Mouse (Mus musculus): ENCODE measurements around the gene Fhl5. TPM values are rescaled to one million over a fixed set of nuclear protein-coding genes. Genes with fewer than 3 reads are reported as not detected.
"Not testable (repeated sequence)": the region's sequence is repeated elsewhere in the genome, so short reads cannot be mapped to it uniquely, and the experiment has no call there.

Fhl5 gene
- under 1 TPM in 1 of 4 experiments, not detected in 3; 0.46 TPM for total RNA-seq (2022)

DNA sequence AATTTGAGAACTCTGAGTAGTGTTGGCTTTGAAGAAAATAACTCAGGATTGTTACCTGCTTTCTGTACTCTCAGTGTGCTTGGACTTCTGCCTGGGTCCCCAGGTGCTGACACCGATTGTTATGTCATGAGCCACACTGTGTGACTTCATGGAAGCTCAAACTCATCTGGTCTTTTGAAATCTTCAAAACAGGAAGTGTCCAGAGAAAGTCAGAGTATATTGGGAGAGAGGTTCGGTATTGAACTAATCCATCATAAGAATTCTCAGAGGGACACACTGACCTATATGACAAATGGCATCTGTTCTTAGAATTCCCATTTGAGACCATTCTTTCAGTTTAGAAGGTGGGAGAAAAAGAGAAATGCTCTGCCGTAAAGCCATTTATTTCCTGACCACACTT is at the start of gene Fhl5:
Gene Fhl5, minus strand, starts transcription at position 101 of the 400 bp plus-strand sequence.
- no peak for DNase-seq (ENCODE audit: low spot score in 2 of 2)

DNA sequence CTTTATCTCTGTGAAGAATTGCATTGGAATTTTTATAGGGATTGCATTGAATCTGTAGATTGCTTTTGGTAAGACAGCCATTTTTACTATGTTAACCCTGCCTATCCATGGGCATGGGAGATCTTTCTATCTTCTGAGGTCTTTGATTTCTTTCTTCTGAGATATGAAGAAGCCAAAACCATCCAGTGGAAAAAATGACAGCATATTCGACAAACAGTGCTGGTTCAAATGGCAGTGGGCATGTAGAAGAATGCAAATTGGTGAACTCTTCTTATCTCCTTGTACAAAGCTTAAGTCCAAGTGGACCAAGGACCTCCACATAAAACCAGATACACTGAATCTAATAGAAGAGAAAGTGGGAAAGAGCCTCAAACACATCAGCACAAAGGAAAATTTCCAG is 42.3 kb upstream of the Fhl5 start:
- DNase-seq (ENCODE audit: low spot score in 2 of 2), result not testable (repeated sequence)

DNA sequence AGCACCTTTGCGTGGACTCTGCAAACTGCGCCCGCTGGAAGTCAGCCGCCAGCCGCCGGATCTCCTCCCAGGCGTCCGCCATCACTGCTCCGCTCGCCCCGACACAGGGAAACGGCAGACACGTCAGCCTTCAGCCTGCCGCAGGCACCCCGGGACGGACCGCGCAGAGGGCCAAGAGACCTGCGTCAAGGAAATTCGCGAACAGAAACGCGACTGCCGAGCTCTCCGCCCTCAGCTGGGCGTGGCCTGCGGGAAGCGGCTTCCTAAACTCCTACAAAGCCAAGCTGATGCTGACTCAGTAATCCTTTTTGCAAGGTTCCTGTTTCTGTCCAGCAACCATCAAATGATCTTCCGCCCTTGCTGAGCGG is 39.0 kb upstream of the Fhl5 start, which contains the start of gene Ufl1:
Gene Ufl1, minus strand, starts transcription at position 151 of the 368 bp plus-strand sequence.
- DNase-seq (ENCODE audit: low spot score in 2 of 2), result peak; percentile 94 to 98

DNA sequence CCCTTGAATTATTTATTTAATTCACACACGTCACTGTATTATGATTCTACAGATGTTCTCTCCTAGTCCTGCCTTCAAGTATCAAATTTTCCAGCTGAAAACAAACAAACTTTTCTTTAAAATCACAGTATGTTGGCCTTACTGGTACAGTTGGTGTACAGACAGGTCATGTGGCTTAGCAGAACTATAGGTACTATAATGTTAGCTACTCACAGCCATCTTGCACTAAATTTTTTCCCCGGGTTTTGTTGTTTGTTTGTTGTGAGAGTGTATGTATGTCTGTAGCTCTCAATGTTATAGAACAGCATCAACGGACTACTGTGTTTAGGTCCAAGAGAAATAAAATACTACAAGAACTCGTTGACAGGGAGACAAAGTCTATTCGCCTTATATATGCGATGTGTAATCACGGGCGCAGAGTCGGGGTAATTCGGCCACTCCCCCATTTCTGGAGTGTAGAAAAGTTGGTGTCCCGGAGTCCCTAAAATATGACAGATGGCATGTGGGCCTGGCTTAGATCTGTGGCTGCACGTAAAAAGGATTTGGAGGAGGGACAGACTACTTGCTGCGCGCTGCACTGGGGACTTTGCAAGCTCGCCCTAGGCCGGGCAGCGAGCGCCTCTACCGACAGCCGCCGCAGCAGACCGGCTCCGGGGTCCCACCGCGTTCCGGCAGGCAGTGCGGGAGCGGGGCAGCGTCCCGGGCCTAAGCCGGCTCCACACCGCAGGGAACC is 38.4 kb upstream of the Fhl5 start:
- no peak for DNase-seq (ENCODE audit: low spot score in 2 of 2)

DNA sequence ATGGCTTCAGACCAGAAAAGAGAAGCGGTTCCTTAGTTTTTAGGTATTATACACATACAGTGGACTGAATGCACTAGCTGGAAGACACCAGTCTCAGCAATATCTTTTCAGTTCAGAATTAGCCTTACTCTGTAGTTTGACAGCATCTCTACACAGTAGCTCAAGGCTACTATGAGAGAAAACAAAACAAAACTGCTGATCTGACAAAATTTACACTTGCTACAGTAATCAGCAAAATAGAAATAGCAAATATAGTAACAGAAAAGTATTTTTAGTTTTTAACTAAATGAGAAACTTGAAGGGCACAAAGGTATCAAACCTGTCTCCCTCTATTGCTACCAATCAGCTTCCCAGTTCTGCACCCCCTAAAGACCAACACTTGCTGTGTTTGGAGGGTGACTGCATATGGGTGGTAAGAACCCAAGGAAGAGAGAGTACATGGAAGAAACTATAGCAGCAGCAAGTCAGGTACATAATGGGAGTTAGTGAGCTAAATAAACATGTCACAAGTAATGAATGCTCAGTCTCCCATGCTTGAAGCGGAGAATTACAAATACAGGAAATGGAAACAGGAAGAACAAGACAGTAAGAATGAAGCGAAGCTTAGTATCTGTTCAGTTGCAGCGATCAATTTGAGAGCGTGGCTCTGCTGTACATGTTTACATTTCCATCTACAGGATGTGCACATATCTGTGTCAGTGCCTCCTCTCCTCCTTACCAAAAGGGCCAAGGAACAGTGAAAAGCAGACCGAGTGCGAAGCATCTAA is 30.4 kb upstream of the Fhl5 start:
- no peak for DNase-seq (ENCODE audit: low spot score in 2 of 2)

DNA sequence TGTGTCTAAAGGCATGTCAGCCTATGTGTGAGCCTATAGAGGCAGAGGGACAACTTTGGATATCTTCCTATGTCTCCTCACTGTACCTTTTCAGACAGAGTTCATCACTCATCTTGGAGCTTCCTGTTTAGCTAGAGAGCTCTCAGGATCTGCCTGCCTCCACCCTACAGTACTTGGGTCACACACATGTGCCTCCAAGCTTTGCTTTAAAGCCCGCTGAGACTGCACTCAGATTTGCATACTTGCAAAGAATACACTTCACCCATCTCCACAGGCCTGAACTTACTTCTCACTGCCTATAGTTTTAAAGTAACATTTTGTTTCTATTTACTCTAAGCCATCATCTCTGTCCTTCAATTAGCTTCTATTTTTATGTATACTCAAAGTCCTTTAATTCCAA is 29.2 kb upstream of the Fhl5 start:
- DNase-seq (ENCODE audit: low spot score in 2 of 2), result no peak

DNA sequence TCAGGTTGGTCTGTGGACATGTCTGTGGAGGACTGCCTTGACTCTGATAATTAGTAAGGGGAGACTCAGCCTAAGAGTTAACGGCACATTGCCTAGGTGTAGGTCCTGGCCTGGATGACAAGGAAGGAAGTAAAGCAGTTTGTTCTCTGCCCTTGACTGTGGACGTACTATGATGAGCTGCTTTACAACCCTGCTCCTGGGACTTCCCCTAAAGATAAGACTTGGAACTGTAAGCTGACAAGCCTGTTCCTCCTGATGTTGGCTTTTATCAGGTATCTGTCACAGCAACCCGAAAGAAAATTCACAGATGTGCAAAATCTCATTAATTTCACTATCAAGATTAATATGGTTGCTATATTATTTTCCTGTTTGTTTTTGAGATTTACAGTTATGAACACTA is 24.5 kb upstream of the Fhl5 start:
- DNase-seq (ENCODE audit: low spot score in 2 of 2), result no peak

DNA sequence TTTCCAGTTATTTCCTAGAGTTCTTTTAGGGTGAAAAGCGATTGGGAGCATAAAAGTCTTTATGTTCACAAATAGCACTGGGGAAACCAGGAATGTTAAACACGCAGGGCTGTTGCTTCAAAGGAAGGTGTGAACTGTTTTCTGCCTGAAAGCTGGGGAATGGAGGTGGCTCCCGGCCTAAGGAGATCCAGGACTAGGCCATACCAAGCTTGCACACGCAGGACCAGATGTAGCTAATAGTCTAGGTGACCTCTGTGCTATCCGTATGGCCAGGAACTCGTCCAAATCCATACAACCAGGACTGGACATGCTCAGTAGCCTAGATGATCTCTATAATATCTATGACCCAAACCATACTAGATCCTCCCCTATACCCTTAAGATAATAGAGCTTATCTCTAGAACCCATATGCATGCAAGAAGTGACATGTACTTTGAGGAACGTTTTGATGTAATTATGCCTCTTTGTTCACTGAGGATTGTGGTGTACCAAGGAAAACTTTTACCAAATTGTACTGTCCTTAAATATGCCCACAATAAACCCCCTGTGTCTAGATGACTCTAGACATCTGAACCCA is 15.2 kb upstream of the Fhl5 start:
- DNase-seq (ENCODE audit: low spot score in 2 of 2), result no peak

DNA sequence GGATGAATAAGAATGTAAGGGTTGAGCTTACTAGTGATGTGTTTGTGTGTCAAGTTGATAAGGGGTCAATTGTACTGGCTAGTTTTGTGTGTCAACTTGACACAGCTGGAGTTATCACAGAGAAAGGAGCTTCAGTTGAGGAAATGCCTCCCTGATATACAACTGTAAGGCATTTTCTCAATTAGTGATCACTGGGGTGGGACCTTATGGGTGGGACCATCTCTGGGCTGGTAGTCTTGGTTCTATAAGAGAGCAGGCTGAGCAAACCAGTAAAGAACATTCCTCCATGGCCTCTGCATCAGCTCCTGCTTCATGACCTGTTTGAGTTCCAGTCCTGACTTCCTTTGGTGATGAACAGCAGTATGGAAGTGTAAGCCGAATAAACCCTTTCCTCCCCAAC is 7.0 kb downstream of the Fhl5 start:
- DNase-seq (ENCODE audit: low spot score in 2 of 2), result not testable (repeated sequence)

DNA sequence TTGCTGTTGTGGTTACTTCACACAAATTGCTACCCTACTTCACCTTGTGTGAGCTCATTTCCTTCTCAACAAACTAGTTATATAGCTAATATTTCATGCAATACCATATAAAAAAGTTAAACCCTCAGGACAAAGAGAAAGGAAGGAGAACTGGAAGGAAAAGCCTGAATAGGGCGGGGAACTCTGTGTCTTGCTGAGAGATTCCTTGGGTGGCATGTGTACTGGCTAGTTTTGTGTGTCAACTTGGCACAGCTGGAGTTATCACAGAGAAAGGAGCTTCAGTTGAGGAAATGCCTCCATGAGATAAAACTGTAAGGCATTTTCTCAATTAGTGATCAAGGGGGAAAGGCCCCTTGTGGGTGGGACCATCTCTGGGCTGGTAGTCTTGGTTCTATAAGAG is 8.9 kb downstream of the Fhl5 start:
- DNase-seq (ENCODE audit: low spot score in 2 of 2), result not testable (repeated sequence)

DNA sequence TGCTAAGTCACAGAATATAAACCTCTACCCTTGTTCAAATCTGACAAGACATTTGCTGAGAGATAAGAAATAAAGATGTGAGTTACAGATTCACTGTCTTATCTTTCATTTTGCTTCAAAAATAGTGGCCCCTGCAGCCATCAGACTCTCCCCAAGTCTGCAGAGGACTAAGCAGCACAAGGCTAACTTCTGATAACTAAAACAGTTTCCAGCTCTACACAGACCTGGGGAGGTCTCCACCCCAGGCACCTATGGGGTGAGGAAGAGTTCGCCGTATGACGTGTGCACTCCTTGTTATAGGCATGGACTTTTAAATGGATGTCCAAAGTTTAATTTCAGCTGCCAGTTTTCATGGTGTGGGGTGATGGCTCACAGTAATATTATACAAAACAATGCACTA is 10.1 kb downstream of the Fhl5 start:
- no peak for DNase-seq (ENCODE audit: low spot score in 2 of 2)

DNA sequence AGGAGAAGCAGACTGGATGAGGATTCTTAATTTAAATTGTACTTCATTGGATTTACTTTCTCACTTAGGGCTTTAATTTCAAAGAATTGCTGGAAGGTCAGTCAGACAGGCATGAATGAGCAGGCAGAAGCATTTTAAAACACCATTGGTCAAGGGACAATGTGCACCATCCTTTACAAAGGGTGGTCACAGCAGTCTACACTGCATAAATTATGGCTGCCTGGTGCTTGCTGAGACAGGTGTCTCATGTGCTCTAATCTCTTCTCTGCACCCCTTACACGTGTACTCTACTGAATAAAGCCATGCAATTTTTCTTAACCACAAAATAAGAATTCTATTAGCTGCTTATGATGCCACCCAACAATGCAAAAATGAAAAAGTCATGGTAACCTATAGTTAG is 15.1 kb downstream of the Fhl5 start:
- DNase-seq (ENCODE audit: low spot score in 2 of 2), result no peak

DNA sequence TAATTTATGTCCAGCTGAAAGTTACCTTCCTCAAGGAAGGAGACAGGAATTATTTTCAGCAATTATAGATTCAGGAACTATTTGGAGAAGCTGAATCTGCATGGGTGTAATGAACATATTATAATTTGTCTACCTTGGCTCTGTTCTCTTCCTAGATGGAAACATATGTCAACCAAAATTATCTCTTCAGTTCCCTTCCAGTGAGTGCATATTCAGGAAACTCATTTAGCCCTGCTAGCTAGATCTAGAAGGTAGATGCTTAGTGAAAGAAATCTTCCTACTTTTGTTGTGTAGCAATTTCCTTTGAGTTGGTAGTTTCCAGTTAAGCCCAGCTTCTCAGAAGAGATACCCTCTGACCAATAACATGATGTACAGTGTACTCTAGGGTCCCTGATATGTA is 20.7 kb downstream of the Fhl5 start:
- DNase-seq (ENCODE audit: low spot score in 2 of 2), result no peak

DNA sequence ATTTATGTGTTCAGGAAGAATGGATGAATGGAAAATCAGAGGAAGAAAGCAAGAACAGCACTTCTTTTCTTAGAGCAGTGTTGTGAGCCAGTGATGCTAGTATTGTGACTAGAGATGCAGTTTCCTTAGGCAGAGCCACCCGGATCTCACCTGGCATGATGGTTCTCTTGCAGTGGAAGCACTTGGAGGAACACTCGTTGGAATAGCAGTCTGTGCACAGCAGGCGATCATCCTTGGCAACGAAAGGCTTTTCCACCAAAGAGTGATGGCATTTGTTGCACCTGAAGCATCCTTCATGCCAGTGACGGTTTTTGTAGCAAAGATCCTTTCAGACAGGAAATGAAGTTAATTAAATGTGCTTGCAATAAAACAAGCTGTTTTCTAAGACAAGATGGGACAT is 29.2 kb downstream of the Fhl5 start:
- no peak for DNase-seq (ENCODE audit: low spot score in 2 of 2)

DNA sequence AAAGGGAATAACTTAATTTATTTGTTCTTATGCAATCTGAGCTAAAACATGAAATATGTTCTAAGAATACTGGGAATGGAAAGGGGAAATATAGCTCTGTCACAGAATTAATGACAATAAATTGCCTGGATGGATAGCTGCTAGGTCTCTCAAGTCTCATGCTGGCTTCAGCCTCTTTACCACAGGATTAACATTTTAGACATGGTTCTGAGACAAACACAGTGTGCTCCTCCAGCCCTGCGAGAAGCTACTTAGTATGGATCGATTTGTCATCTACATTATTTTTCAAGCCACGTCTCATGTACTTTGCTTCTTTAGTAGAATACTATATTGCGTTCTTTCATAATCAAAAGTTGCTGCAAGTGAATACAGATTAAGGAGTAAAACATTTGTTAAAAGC is 36.5 kb downstream of the Fhl5 start:
- DNase-seq (ENCODE audit: low spot score in 2 of 2), result no peak

DNA sequence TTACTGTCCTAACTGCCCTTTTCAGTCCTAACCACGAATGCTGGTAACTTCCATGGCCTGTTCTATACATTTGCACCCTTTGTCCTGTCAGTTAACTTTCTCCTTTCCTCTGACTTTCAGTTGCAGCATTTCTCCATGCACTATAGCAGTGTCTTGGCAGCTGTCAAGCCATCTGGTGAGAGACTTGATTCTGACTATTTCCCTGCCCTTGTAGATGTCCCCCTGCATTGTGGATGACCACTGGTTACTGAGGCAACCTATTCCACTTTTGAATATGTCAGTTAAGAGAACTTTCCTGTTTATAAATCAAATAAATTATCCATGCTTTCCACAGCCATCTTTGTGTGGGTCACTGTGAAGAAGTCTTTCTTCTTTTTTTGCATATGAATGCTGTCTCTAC is 45.4 kb downstream of the Fhl5 start:
- no peak for DNase-seq (ENCODE audit: low spot score in 2 of 2)

DNA sequence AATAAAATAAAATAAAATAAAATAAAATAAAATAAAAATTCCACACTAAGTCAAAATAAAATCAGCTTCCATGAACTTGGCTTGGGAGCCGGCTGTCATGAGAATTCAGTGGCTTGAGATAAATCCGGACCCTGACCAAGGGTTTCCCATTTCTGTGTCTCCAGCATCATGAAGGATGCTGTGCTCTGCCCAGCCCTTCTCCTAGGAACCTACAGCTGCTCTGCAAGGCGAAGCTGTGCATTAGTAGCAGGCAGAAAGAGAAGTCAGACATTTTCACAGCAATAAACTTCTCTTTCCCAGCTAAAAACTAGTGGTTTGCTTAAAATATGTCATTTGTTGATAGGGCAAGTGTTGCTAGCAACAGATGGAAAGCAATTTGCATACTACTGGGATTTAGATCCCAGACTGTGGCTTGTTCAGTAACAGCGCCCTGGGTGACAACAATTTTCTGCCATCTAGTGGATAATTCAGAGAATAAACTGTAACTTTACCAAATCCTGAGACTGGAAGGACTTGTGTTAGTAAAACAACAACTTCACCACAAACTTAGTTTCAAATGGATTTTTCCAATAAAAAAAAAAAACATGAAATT is 63.0 kb downstream of the Fhl5 start:
- DNase-seq (ENCODE audit: low spot score in 2 of 2), result peak in 1 of 2 experiments; percentile 3

Other genes with a start within 250 kb of the Fhl5 start
- gene Ufl1, start 38.9 kb upstream of the Fhl5 start, total RNA-seq (2022), result 10 to 100 TPM; 32.4 to 43.7 (median 37.1) TPM

All from left cerebral cortex, adult 8-10 months (tissue).